Mouse (Mus musculus) liver, postnatal 0 days (tissue): ENCODE results near the gene Slc25a26.

Experiments
- CTCF ChIP-seq: sonication (generic); IDR thresholded peaks from 2 replicates; pipeline ENCODE4 v1.5.1; 2016; ENCODE audit warnings: antibody characterized with exemption, low read depth
- EP300 ChIP-seq: IDR thresholded peaks from 2 replicates; pipeline ENCODE4 v1.6.1; 2016; ENCODE audit warnings: antibody characterized with exemption, low read depth, mild to moderate bottlenecking

- TF ChIP-seq CTCF (no peak), EP300 (no peak)
Observed at GRCm38 (mm10) chr6:94550298-94550697, 50.2 kb downstream of the Slc25a26 start.
